Mouse (Mus musculus): Measurements from ENCODE around the gene Ccdc28b. TPM values are rescaled to one million over a fixed set of nuclear protein-coding genes. Genes with fewer than 3 reads are reported as not detected.

The Ccdc28b gene
- total RNA-seq (2015; ENCODE audit: low replicate concordance) (21.6 and 23.1 TPM in 2 replicates), total RNA-seq (2017; ENCODE audit: low replicate concordance) (2.7 and 13.2 TPM in 2 replicates)

DNA sequence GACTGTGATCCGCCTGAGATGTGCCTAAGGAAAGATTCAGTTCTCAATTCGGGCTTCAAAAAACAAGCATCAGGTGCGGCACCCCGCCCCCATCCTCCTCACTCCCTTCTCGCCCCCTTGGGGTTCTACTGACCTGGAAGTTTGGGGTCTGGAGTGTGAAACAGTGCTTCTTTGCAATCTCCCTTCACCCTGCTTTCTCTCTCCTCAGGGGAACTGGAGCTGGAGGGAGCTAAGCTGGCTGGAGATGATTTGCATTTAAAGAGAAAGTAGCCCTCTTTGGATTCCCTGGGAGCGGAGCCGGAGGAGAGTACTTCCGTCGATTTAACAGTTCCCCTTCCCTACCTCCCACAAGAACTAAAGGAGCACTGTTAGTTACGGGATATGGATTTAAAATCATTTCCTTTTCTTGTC is at the start of gene Ccdc28b:
Ccdc28b (minus strand) TSS at position 267 of the 411 bp plus-strand sequence.
- ATAC-seq (replicated peaks; ENCODE audit: low FRiP score, poor library complexity, severe bottlenecking) = peak; percentile 2; the same call in 1 of the 2 replicates

DNA sequence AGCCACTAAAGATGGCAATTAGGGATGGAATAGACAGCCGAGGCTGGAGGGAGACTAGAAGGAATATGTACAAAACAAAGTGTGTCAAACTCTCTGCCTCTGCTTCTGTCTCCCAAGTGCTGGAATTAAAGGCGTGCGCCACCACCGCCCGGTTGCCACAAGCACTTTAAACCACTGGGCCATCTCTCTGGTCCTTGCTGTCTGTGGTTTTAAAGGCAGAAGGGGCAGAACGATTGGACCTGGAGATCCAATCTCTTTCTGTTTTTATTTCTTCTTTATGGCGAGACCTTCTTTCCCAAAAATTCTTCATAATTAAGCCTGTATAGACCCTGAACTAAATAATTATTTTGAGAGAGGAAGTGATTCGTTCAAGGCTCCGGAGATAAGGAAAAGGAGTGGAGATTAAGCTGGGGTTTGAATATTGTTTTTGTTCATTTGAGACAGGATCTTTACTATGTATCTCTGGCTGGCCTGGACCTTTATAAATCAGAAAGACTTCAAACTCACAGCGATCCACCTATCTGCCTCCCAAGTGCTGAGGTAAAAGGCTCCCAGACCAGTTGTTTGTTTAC is 49.2 kb upstream of the Ccdc28b start:
- ATAC-seq (replicated peaks; ENCODE audit: low FRiP score, poor library complexity, severe bottlenecking) = peak; percentile 52

- ATAC-seq (replicated peaks; ENCODE audit: low FRiP score, poor library complexity, severe bottlenecking) = peak; percentile 79
Observed at GRCm38 (mm10) chr4:129672083-129672877, 48.5 kb upstream of the Ccdc28b start, which contains the start of gene Kpna6. Kpna6 (minus strand) TSS chr4:129672767.

DNA sequence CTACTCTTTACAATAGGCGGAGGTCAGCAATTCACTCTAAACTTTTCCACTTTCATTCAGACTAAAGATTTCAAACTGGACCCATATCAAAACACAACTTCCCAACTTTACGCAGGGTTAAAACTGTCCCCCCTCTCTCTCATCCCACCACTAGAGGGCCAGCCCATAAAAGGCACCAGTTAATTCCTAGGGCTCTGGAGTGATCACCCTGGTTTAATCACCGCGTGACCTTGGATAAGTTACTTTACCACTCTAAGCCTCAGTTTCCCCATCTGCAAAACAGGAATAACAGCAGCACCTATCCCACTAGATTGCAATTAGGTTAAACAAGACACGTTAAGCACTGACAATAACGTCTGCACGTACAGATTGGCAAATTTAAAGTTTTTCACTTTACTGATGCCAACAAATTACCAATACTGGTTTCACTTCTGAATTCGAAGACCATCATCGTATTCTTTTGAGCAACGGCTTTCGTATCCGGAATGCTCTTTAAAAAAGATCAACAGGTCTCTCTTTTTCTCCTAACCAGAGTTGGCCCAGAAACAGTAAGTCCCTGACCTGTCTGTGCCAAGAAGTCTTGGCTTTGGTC is 47.8 kb upstream of the Ccdc28b start:
- ATAC-seq (replicated peaks; ENCODE audit: low FRiP score, poor library complexity, severe bottlenecking) = peak; percentile 84

- ATAC-seq (replicated peaks; ENCODE audit: low FRiP score, poor library complexity, severe bottlenecking) = no peak
Observed at GRCm38 (mm10) chr4:129662255-129662813, 38.6 kb upstream of the Ccdc28b start.

DNA sequence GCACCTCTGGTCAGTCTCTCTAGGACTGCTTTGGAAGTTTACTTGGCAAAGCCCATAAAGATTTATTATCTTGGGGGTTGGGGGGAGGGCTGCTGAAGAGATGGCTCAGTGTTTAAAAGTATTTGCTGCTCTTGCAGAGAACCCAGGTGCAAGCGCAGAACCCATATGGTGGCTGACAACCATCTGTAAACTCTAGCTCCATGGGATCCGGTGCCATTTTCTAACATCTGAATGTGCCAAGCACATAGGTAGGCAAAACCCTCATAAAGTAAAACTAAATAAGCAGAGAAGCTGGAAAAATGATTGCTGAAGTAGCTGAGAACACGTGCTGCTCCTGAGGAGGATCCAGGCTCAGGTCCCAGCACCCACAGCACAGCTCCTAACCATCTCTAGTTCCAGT is 37.8 kb upstream of the Ccdc28b start:
- no peak for ATAC-seq (replicated peaks; ENCODE audit: low FRiP score, poor library complexity, severe bottlenecking)

GRCm38 (mm10) chr4:129654770-129655169 is 31.0 kb upstream of the Ccdc28b start:
- no peak for ATAC-seq (replicated peaks; ENCODE audit: low FRiP score, poor library complexity, severe bottlenecking)

DNA sequence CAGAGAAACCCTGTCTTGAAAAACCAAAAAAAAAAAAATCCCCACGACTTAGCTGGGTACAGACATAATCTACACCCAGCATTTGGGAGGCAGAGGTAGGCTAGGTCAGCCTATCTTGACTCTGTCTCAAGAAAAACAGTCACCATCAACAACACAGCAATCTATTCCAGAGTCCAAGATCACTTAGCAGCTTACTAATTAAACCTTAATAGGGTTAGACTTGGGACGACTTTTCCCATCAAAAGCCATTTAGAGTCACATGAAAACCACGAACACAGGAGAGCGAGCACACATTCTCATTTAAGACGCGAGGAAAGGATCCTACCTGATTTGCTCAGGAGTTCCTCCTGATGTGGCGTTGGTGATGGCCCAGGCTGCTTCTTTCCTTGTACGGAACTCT is 26.6 kb upstream of the Ccdc28b start:
- ATAC-seq (replicated peaks; ENCODE audit: low FRiP score, poor library complexity, severe bottlenecking) = no peak

DNA sequence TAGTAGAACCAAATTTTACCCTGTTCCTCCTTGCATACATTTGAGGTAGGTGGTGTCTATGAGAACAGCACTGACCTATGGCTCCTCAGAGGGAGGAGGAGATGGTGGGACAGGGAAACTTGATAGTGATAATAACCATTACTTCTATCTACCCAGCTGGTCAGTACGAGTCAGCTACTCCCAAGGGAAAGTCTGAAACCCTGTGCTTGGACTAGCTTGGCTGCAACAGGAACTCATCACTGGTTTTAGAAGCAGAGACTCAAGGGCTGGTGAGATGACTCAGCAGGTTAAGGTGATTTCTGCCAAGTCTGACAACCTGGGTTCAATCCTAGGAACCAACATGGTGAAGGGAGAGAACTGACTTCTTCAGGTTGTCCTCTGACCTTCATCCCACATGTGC is 24.9 kb upstream of the Ccdc28b start:
- no peak for ATAC-seq (replicated peaks; ENCODE audit: low FRiP score, poor library complexity, severe bottlenecking)

DNA sequence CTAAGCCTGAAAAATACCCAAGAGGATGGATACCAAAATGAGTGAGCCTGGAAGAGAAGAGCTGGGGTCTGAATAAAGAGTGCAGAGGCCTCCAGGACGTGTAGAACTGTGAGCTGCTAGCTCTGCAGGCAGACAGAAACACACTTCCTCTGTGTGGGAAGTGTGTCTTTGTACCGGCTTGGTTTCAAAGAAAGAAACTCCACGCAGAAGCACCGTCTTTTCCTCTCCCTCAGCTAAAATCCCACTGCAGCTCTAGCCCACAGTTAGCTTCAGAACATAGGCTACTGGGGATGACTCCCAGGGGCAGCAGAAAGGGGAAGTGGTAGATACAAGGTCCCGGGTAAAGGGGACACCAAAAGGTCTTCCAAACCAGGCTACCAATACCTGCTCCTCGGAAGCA is 21.5 kb upstream of the Ccdc28b start:
- no peak for ATAC-seq (replicated peaks; ENCODE audit: low FRiP score, poor library complexity, severe bottlenecking)

DNA sequence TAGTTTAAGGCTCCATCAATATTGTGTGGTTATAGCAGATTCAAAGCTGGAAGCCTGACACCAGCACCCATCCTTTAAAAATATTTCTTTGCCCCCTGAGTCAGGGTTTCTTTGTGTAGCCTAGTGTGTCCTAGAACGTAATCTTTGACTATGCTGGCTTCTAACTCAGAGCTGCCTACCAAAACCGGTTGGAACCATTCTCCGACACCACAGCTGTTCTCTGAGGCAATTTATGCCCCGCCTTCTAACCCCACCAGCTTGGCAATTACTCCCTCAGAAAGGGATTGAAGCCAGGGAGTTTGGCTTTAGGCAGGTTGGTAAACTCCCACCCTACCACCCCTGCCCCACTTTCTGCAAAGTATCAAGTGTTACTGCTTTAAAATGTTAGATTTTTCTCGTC is 18.0 kb upstream of the Ccdc28b start:
- ATAC-seq (replicated peaks; ENCODE audit: low FRiP score, poor library complexity, severe bottlenecking) = no peak

DNA sequence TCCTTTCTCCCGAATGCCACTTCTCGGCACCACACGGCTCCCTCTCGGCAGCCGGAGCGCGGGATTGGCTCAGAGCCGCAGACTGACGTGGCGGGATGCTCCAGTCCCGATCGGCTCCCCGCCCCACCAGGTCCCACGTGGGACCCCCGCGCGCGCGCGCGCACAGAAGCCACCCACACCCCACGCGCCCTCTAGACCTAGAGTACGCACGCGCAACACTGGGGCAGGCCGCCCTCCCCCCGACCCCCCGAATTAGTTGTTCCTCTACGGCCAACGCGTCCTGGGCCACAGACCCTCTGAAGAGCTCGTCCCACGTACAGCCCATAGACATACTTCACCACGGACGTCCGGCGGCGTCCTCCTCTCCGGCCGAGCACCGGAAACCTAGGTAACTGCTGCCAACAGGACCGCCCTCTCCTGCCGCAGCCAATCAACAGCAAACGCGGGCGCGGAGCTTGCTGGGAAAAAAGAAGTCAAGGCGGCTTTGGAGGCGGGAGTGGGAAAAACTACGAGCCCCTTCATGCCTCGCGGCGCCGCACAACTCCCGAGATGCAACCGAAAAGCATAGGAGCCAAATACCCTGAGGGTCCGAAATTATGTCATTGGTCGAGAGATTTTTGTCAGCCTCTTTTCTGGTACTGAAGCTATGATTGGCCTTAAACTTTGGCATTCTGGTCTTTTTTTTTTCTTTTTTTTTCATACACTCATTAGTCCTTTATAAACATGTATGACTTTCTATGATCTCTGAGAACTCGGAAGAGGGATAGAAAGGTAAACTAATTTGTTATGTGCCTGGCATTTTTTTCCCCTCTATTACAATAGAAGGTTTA is 17.1 kb upstream of the Ccdc28b start, which contains the start of gene Txlna:
Txlna (minus strand) TSS at position 428 of the 830 bp plus-strand sequence.
- ATAC-seq (replicated peaks; ENCODE audit: low FRiP score, poor library complexity, severe bottlenecking) = peak; percentile 94

DNA sequence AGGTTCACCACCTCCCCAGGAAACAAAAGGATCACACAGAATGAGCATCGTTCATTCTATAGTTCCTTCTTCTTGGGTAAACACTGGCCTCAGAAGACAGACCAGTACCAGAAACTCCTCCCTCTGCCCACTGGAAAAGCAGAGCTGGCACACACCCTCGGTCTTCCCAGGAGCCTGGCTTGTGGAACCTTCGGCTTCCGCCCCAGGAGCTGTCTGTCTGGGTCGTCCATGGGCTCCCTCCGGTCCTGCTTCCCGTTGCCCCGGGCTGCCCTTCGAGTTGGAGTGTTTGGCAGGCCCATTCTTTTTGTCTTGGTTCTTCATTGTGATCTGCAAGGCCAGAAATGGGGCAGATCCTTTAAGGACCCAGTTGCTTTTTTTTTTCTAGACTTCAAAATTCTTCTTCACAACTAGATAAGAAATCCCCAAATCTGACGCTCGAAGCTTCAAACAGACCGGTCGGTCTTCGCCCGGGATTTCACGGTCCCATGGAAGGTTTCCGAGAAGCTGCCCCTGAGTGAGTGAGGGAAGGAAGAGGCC is 16.4 kb upstream of the Ccdc28b start:
- peak; percentile 32 for ATAC-seq (replicated peaks; ENCODE audit: low FRiP score, poor library complexity, severe bottlenecking)

GRCm38 (mm10) chr4:129639221-129639620 is 15.5 kb upstream of the Ccdc28b start:
- ATAC-seq (replicated peaks; ENCODE audit: low FRiP score, poor library complexity, severe bottlenecking) = no peak

- peak; percentile 78 for ATAC-seq (replicated peaks; ENCODE audit: low FRiP score, poor library complexity, severe bottlenecking)
Observed at GRCm38 (mm10) chr4:129633852-129634251, 10.1 kb upstream of the Ccdc28b start.

DNA sequence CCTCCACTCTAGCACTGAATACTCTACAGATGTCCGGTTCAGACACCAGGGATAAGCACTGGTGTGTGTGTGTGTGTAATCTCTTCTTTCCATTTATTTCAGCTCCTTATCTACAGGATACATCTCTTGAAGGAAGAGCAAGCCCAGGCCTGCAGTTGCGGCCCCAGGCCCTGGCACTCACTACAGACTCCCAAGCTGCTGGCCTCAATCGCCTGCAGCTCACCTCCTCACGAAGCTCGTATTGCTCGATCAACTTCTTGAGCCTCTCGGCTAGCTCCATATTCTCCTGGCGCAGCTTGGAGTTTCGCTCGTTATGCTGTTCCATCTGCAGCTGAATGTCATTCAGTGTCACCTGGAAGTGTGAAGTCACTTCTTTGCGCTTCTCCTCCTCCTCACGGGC is 8.1 kb upstream of the Ccdc28b start:
- ATAC-seq (replicated peaks; ENCODE audit: low FRiP score, poor library complexity, severe bottlenecking) = no peak

GRCm38 (mm10) chr4:129630944-129631343 is 7.2 kb upstream of the Ccdc28b start:
- ATAC-seq (replicated peaks; ENCODE audit: low FRiP score, poor library complexity, severe bottlenecking) = no peak

DNA sequence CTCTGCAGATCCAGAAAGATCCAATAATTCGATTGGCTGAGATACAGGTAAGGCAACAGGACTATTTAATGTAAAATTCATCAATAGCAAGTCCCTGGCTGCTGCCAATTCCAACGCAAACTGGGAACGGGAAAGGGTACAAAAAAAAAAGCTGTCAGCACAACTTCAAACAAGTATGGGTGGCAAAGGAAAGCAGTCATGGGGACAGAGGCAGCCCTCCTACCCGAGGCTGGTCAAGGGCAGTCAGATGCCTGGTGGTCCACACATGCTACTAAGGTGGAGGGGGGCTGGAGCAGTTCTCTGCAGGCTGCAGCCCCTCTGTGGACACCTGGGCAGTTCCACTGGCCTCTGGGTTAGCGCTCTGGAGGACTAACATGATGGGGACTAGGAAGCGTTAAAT is 2.3 kb upstream of the Ccdc28b start:
- no peak for ATAC-seq (replicated peaks; ENCODE audit: low FRiP score, poor library complexity, severe bottlenecking)

DNA sequence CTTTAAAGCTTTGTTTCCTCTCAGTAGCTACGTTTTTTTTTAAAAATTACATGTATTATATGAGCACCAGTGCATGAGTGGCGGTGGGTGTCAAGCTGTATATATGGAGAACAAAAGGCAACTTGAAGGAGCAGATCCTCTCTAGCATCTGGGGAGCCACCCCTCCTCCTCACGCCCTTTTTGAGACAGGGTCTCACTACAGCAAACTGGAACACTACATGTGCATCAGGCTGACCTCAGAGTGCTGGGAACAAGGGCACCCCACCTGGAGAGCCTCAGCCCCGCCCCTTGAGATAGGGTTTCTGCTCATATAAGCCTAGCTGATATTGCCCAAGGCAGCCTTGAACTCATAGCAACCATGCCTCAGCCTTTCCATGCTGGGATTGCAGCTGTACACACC is 1.7 kb upstream of the Ccdc28b start:
- no peak for ATAC-seq (replicated peaks; ENCODE audit: low FRiP score, poor library complexity, severe bottlenecking)

DNA sequence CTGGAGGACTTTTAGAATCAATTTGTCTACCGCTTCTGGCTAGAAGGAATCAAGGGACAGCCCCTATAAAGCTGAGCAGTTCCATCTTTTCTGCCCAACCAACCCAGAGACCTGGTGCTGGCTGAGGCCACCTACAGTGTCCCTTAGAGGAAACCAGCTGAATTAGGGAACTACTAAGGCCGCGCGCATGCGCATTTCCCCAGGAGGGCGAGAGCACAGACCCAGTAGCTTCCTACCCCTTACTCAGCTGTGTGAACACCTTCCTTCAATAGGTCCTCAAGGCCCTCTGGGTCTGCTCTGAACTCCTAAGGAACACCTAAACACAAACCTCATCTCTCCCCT is 1.3 kb upstream of the Ccdc28b start:
- ATAC-seq (replicated peaks; ENCODE audit: low FRiP score, poor library complexity, severe bottlenecking) = no peak

Data from erythroid progenitor cell, adult 5-6 weeks (primary cell).